Mouse (Mus musculus) c-Kit-positive CD71-positive TER-119-negative erythroid progenitor cells, embryonic 14.5 days (primary cell): ENCODE results near the gene Cept1.
"Not testable (repeated sequence)": the region's sequence is repeated elsewhere in the genome, so short reads cannot be mapped to it uniquely, and the experiment has no call there.

Experiments used
- DNase-seq: peaks from one replicate; pipeline ENCODE4 v3.0.0-alpha.2; 2013; ENCODE audit warnings: low read depth

Cept1 gene

DNA sequence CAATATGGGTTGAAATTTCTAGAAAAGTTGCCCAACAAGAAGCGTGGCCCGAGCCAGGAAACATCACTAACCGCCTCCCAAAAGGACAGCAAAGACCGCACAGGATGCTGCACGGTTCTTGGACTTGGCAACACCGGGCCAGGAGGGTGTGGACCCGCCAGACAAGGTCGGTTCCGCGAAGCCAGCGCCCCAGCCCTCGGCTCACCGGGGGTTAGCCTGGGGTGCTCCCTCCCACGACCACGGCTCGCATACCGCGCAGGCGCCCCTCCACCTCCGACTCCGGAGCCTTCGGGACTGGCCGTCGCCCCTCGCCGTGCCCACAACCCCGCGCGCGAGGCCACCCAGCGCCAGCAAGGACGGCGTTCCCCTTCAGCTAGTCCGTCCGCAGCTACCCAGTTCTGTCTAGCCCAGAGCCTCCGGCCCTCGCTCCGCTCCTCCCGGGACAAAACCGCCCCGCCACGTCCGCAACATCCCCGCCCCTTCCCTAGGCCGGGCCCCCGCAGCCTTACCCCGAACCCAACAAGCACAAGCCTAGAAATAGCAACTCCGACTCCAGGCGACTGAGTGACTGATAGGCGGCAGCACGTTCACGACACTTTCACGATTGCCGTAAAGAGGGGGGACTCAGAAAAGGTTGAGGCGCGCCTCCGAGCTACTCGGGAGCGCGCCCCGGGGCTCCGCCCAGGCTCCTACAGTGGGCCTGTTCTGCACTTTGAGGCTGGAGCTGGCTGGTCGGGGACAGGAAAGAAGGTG is at the start of gene Cept1, which contains the start of gene Dram2:
Gene Cept1, minus strand, starts transcription at position 632 of the 753 bp plus-strand sequence.
Gene Dram2, plus strand, starts transcription at position 628 of the 753 bp plus-strand sequence.
- DNase-seq = peak; percentile 90

GRCm38 (mm10) chr3:106593631-106594030 is 46.0 kb upstream of the Cept1 start:
- not testable (repeated sequence) for DNase-seq

DNA sequence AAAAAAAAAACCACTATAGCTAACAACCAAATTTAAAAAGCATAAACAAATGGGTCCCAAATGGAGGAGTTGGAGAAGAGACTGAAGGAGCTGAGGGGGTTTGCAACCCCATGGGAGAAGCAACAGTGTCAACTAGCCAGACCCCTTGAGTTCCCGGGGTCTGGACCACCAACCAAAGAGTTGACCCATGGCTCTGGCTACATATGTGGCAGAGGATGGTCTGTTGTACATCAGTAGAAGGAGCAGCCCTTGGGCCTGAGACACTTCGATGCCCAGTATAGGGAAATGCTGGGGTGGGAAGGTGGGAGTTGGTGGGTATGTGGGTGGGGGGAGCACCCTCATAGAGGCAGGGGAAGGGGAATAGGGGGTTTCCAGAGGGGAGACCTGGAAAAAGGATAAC is 31.7 kb upstream of the Cept1 start:
- no peak for DNase-seq

- DNase-seq = no peak
Observed at GRCm38 (mm10) chr3:106573191-106573590, 25.6 kb upstream of the Cept1 start.

DNA sequence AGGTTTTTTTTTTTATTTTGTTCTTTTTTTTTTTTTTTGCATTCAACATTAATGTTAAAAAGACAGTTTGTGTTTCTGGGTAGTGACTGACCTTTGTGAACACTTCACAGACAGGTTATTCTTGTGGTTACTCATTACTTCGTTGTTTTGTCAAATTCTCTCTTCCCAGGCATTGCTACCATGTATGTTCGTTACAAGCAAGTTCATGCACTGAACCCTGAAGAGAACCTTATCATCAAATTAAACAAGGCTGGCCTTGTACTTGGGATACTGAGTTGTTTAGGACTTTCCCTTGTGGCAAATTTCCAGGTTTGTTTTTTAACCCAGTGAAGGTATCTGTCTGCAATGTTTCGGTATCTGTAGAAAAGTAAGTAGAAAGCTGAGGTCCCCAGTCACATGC is 18.3 kb upstream of the Cept1 start:
- DNase-seq = no peak

DNA sequence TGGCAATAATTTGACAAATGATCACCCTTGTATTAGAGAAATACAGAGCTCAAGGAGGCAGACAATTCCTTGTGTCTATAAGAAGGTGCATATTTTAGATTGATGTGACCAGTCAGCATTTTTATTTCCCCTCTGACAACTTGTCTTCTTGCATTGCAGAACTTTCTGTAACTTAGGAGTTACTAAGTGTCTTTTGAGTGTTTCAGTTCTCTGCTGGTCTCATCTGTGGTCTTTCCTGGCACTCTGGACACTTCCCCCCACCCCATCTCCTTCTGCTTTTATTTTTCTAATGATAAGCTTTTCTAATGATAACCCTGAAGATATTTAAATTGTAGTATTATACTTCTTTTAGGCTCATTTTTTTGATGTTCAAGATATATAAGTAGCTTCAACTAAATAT is 10.7 kb upstream of the Cept1 start:
- no peak for DNase-seq

GRCm38 (mm10) chr3:106555743-106556250 is 8.2 kb upstream of the Cept1 start:
- DNase-seq = no peak

DNA sequence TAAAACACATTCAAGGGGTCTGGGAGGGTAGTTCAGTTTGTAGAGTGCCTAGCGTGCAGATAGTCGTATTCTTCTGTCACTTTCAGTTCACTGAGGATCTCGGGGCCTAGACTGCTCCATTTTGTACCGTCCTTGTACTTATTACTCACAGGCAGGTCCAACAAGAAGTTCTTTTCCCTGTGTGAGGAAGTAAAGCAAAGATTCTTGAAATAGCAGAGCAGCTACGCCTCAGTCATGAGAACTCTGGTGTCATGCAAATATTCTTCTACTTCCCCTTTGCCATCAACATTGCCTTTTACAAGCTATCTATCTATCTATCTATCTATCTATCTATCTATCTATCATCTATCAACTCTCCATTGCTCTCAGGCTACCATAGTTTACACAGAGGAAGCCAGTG is 5.8 kb upstream of the Cept1 start:
- DNase-seq = no peak

DNA sequence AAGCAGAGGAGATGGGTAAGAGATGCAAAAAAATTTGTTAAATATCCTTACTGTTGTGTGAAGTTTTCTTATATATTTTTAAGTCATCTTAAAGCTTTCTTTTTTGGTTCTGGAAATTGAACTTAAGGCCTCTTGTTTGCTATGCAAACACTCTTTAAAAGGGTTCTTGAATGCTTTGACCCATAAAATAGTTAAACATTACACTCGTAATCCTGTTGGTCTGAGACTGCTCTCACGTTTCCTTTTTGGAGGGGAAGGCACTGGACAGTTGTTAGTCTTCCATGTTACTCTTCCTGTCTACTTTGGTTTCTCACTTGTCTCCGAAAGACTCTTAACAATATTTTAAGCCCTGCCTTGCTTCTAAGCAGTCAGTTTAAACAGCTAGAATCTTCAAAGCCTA is 1.4 kb upstream of the Cept1 start:
- no peak for DNase-seq

- peak; percentile 24 for DNase-seq
Observed at GRCm38 (mm10) chr3:106547924-106548539, 430 bp upstream of the Cept1 start.

DNA sequence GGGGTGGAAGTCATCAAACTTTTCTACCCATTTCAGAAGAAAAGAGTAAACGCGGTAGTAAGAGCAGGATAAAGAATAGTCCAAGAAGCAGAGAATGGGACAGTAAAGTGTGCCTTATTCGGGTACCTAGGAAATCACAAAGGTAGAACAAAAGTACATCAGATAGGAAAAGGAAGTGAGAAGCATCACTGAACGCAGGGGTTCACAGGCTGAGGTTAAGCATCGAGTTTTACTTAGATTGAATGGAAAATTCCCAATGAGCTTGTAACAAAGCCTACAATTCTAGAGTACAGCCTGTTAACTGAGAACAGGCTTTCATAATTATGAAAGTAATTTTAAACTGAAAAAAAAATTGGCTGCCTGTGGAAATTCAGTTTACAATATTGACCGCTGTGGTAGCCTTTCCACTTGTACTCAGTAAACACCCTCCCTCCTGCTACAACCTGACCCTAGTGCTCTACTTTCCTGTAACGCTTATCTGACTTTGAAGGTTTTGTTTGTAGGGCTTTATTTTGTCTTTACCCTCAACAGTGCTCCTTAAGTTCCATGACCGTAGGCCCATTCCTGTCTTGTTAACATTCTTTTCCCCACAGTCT is 2.8 kb downstream of the Cept1 start:
- DNase-seq = no peak

DNA sequence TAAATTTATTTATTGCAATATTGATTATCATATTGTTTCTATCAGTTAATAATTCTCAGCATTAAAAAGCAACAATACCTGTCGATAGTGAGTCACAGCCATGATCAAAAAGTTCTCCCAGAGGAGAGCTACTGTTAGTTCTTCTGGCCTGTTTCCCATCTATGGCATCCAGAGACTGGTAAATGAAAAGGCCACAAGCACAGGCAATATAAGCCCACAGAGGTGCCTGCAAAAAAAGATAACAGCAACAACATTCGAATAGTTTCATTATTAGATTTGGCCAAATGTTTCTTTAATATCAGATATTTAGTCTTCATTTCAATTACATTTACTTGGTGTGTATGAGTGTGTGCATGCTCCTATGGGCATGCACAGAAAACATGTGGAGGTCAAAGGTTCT is 14.3 kb downstream of the Cept1 start:
- DNase-seq = no peak

DNA sequence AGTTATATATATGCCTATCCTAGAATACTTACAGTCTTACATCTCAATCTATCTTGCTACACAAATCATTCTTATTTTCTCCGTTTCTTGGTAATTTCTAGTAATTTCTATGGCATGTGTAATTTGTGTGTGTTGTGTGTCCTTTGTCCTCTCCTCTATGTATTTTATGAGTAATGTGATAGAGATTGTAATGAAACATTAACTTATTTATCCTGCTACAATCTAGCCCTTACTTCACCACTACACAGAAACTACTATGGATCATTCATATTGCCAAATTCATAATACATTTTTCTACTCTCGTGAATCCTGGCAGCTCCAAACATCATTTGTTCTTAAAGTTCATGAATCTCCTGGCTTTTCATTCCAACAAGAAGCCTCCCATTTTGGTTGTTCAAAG is 19.6 kb downstream of the Cept1 start:
- DNase-seq = no peak

GRCm38 (mm10) chr3:106526411-106526810 is 21.2 kb downstream of the Cept1 start:
- DNase-seq = no peak

GRCm38 (mm10) chr3:106522730-106523129 is 24.9 kb downstream of the Cept1 start:
- no peak for DNase-seq

DNA sequence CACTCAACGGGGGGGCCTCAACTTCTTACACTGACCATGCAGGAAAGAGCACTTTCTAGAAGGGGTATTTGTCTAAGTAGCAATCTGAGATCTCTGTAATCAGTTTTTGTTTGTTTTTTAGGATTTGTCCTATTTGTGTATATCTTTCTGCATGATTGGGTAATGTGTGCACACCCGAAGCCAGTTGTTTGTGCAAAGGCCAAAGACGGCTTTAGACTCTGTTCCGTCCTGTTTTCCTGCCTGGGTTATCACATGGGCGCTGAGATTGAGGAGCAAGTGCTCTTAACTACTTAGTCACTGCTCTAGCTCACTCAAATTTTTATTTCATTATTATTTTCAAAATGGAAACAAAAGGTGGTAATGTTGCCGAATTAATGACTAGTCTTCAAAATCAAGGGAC is 32.6 kb downstream of the Cept1 start:
- no peak for DNase-seq

- no peak for DNase-seq
Observed at GRCm38 (mm10) chr3:106510669-106511068, 36.9 kb downstream of the Cept1 start.

GRCm38 (mm10) chr3:106502892-106503291 is 44.7 kb downstream of the Cept1 start:
- DNase-seq = no peak

DNA sequence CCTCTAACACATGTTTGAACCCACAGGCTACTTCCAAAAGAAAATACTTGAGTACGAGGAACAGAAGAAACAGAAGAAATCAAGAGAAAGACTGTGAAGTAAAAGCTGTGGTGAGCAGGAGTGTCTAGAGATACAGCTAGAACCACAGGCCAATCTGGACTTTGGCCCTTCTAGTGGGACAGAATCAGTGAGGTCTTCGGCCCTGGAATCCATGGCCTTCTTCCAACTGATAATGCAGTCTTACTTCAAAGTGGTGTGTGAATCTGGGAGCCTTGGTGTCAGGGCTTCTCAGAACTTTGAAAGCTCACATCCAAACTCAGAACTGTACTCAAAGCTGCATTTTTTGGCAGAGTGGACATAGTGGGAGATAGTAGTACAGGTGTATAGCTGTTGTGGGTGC is 47.1 kb downstream of the Cept1 start:
- no peak for DNase-seq

DNA sequence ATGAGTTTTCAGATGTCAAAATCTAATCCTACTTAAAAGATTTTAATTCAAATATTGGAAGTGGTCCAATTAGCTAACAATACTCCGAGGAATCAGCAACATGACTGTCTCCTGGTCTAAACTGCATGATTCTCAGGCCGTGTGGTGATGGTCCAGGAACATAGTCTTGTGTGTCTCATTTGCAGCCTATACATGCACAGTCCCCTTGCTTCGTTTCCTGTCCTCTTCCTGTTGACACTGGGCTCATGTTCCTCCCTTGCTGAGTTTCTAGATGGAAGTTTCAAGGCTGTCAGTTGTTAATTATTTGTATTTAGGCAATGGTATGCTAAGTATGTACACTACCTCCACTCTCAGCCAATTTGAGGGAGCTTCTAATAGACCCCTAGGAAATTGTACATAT is 50.6 kb downstream of the Cept1 start:
- DNase-seq = no peak

DNA sequence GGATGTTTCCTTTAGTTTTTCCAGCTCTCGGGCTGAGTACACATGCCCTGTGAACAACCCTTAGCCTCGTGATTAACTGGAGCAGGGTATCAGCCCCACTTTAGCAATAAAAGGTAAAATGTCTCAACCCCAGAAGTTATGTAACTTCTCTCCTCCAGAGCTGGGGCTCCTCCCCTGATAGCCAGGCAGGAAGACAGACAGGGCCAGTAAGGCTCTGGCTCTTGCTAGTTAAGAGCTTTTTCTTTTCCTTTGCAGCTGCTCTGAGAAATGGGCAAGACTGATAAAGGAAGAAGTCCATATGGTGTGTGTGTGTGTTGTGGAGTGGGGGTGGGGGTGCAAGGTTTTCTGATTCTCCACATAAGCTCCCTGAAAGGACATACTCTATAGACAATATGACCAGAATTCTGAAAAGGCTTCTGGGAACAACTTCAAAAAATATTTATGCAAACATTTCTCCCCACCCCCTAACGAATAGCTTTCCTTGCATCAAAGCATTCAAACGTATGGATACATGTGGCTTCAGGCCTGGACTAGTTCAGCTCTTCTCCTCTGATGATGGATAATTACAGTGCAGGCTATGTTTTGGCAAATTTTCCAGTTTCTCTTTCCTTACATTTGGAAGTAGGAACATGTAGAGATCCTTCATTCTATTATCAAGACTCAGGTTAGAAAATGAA is 51.4 kb downstream of the Cept1 start:
- peak; percentile 52 for DNase-seq

- no peak for DNase-seq
Observed at GRCm38 (mm10) chr3:106495346-106496044, 52.1 kb downstream of the Cept1 start.
